Mouse (Mus musculus): ENCODE measurements around the gene Cel. TPM values are rescaled to one million over a fixed set of nuclear protein-coding genes. Genes with fewer than 3 reads are reported as not detected.

The Cel gene
- polyA plus RNA-seq, 1 experiment from 2014 or later: not detected

DNA sequence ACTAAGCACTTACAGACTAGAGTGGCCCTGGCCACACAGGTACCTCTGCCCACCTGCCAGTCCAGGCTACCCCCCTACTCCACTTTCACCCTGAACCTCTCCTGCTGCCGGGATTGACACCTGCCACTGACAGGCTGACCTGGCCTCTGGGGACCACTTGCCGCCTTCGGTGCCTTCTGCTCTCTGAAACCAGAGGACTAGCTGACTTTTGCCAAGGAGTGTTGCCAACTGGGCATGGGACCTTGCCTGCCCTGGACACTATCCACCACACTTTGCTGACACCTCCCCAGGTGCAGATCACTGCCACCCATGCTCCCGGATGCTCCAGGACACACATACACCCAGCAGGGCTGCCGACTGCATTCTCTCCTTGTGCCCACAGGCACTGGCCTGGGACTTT is 10.9 kb downstream of the Cel start:
- no peak overlapping the region for H3K27ac ChIP-seq (ENCODE audit: low read depth)
- TF ChIP-seq EP300 (IDR thresholded peaks at IDR 0.05; ENCODE audit: low read depth) (no peak), CTCF (IDR thresholded peaks at IDR 0.05; ENCODE audit: low read depth) (no peak)
- 77% methylated on average over 5 of the region's 5 CpGs for WGBS (ENCODE audit: insufficient replicate concordance)
- H3K4me2 ChIP-seq (ENCODE audit: low read depth, low read length): no peak overlapping the region
- DNase-seq (no peak), ATAC-seq (no peak)
- H3K36me3 ChIP-seq (replicated peaks; ENCODE audit: insufficient read depth, low read length): no peaks in the 10 kb centered on the region; the same call in 1 of the 2 replicates
- H3K4me1 ChIP-seq (ENCODE audit: insufficient read depth): 0 out of 2 replicates have a peak, but pooled peaks cover 3% of the 10 kb centered on the region
- H3K4me3 ChIP-seq (ENCODE audit: low read depth, low read length): no peak overlapping the region
- H3K9me3 ChIP-seq (ENCODE audit: low read length): no peaks in the 10 kb centered on the region
- H3K9ac ChIP-seq (replicated peaks): no peak overlapping the region
- H3K27me3 ChIP-seq (ENCODE audit: insufficient read depth, low read length): no peaks in the 10 kb centered on the region

GRCm38 (mm10) chr2:28549157-28549556 is 14.0 kb downstream of the Cel start:
- Histone ChIP-seq H3K9ac (replicated peaks) (no peak overlapping the region), H3K27ac (ENCODE audit: low read depth) (no peak overlapping the region), H3K4me3 (ENCODE audit: low read depth, low read length) (no peak overlapping the region), H3K4me1 (ENCODE audit: insufficient read depth) (0 out of 2 replicates have a peak, but pooled peaks cover 3% of the 10 kb centered on the region), H3K4me2 (ENCODE audit: low read depth, low read length) (no peak overlapping the region), H3K9me3 (ENCODE audit: low read length) (no peaks in the 10 kb centered on the region), H3K27me3 (ENCODE audit: insufficient read depth, low read length) (no peaks in the 10 kb centered on the region), H3K36me3 (replicated peaks; ENCODE audit: insufficient read depth, low read length) (no peaks in the 10 kb centered on the region; the same call in 1 of the 2 replicates)
- no peak for TF ChIP-seq EP300 (IDR thresholded peaks at IDR 0.05; ENCODE audit: low read depth)
- DNase-seq: no peak
- WGBS (ENCODE audit: insufficient replicate concordance): 83% methylated on average over 13 of the region's 13 CpGs
- no peak for ATAC-seq

GRCm38 (mm10) chr2:28547237-28548172 is 15.7 kb downstream of the Cel start:
- H3K27me3 ChIP-seq (ENCODE audit: insufficient read depth, low read length): no peaks in the 10 kb centered on the region
- H3K36me3 ChIP-seq (replicated peaks; ENCODE audit: insufficient read depth, low read length): no peaks in the 10 kb centered on the region; the same call in 1 of the 2 replicates
- H3K4me1 ChIP-seq (ENCODE audit: insufficient read depth): 0 out of 2 replicates have a peak, but pooled peaks cover 3% of the 10 kb centered on the region
- DNase-seq: peak; percentile 89
- no peaks in the 10 kb centered on the region for H3K9me3 ChIP-seq (ENCODE audit: low read length)
- H3K9ac ChIP-seq (replicated peaks): no peak overlapping the region
- H3K4me2 ChIP-seq (ENCODE audit: low read depth, low read length): no peak overlapping the region
- peak; percentile 75 for ATAC-seq
- H3K27ac ChIP-seq (ENCODE audit: low read depth): no peak overlapping the region
- WGBS (ENCODE audit: insufficient replicate concordance): 44% methylated on average over 11 of the region's 11 CpGs
- TF ChIP-seq CTCF (IDR thresholded peaks at IDR 0.05; ENCODE audit: low read depth): peak; percentile 99
- no peak for TF ChIP-seq EP300 (IDR thresholded peaks at IDR 0.05; ENCODE audit: low read depth)
- no peak overlapping the region for H3K4me3 ChIP-seq (ENCODE audit: low read depth, low read length)

DNA sequence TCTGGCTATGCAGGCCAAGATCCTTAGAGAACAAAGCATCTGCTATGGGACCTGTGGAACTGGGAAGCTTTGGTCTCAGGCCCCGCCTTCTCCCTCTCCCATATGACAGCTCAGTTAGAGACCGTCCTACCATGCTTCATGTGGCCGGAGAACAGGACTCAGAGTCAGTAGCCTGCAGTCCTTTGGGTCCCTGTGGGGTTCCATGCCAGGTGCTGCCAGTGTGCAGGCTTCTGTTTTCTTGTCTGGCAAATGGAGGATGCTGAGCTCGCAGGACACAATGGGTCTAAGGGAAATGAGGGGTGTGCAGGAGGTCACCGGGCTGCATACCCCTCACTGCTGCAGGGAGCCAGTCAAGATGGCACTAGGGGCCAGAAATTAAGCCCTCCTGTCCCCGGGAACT is 16.6 kb downstream of the Cel start:
- Histone ChIP-seq H3K9me3 (ENCODE audit: low read length) (no peaks in the 10 kb centered on the region), H3K36me3 (replicated peaks; ENCODE audit: insufficient read depth, low read length) (no peaks in the 10 kb centered on the region; the same call in 1 of the 2 replicates), H3K9ac (replicated peaks) (no peak overlapping the region), H3K27me3 (ENCODE audit: insufficient read depth, low read length) (no peaks in the 10 kb centered on the region), H3K27ac (ENCODE audit: low read depth) (no peak overlapping the region), H3K4me1 (ENCODE audit: insufficient read depth) (0 out of 2 replicates have a peak, but pooled peaks cover 3% of the 10 kb centered on the region), H3K4me2 (ENCODE audit: low read depth, low read length) (no peak overlapping the region), H3K4me3 (ENCODE audit: low read depth, low read length) (no peak overlapping the region)
- ATAC-seq: no peak
- TF ChIP-seq EP300 (IDR thresholded peaks at IDR 0.05; ENCODE audit: low read depth) (no peak), CTCF (IDR thresholded peaks at IDR 0.05; ENCODE audit: low read depth) (no peak)
- DNase-seq: no peak
- WGBS (ENCODE audit: insufficient replicate concordance): 66% methylated on average over 6 of the region's 6 CpGs

DNA sequence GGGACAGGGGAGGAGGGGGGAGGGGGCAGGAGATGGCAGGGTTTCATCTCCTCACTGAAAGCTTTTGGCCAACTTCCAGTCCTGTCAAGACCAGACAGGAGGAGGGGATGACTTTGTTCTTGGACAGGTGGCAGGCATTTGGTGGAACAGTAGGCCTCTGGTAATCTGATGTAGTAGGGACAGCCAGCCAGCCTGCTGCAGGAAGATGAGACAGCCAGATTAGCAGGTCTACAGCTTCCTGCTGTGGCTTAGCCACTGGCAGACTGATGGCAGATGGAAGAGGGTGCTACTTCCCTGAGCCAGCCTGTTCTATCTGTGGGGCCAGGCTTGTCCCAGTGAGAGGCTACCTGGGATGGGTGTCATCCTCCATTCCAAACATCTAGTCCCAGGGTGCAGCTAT is 17.2 kb downstream of the Cel start:
- no peak overlapping the region for H3K9ac ChIP-seq (replicated peaks)
- H3K36me3 ChIP-seq (replicated peaks; ENCODE audit: insufficient read depth, low read length): no peaks in the 10 kb centered on the region; the same call in 1 of the 2 replicates
- 0 out of 2 replicates have a peak, but pooled peaks cover 3% of the 10 kb centered on the region for H3K4me1 ChIP-seq (ENCODE audit: insufficient read depth)

DNA sequence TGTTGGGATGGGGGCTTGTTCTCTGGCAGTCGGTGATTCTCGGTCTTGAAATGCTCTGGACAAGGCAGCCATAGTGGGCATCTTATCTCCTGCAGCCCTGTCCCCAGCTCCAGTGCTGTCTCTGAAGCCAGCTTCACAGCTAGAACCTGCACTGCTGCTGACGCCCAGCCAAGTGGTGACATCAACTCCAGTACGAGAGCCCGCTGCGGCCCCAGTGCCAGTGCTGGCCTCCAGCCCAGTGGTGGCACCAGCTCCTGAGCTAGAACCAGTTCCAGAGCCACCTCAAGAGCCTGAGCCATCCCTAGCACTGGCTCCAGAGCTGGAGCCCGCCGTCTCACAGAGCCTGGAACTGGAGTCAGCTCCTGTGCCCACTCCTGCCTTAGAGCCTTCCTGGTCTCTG is 19.3 kb downstream of the Cel start:
- no peak overlapping the region for H3K9ac ChIP-seq (replicated peaks)
- no peak overlapping the region for H3K4me2 ChIP-seq (ENCODE audit: low read depth, low read length)
- TF ChIP-seq EP300 (IDR thresholded peaks at IDR 0.05; ENCODE audit: low read depth) (no peak), CTCF (IDR thresholded peaks at IDR 0.05; ENCODE audit: low read depth) (no peak)
- no peaks in the 10 kb centered on the region for H3K27me3 ChIP-seq (ENCODE audit: insufficient read depth, low read length)
- no peak overlapping the region for H3K27ac ChIP-seq (ENCODE audit: low read depth)
- DNase-seq: no peak
- H3K4me1 ChIP-seq (ENCODE audit: insufficient read depth): peaks cover 21% of the 10 kb centered on the region
- no peak overlapping the region for H3K4me3 ChIP-seq (ENCODE audit: low read depth, low read length)
- H3K36me3 ChIP-seq (replicated peaks; ENCODE audit: insufficient read depth, low read length): no peaks in the 10 kb centered on the region
- ATAC-seq: no peak
- 89% methylated on average over 8 of the region's 8 CpGs for WGBS (ENCODE audit: insufficient replicate concordance)
- H3K9me3 ChIP-seq (ENCODE audit: low read length): no peaks in the 10 kb centered on the region

More for the DNA sequence above, 17.2 kb downstream of the Cel start:
- no peak overlapping the region for H3K4me2 ChIP-seq (ENCODE audit: low read depth, low read length)
- no peak for DNase-seq
- no peak for ATAC-seq
- H3K9me3 ChIP-seq (ENCODE audit: low read length): no peaks in the 10 kb centered on the region
- TF ChIP-seq EP300 (IDR thresholded peaks at IDR 0.05; ENCODE audit: low read depth) (no peak), CTCF (IDR thresholded peaks at IDR 0.05; ENCODE audit: low read depth) (no peak)
- H3K27me3 ChIP-seq (ENCODE audit: insufficient read depth, low read length): no peaks in the 10 kb centered on the region
- no peak overlapping the region for H3K4me3 ChIP-seq (ENCODE audit: low read depth, low read length)
- H3K27ac ChIP-seq (ENCODE audit: low read depth): no peak overlapping the region
